Mouse (Mus musculus) ES-E14 (cell line): ENCODE data around the gene Atp6v0a1. TPM values are rescaled to one million over a fixed set of nuclear protein-coding genes. Genes with fewer than 3 reads are reported as not detected.
A peak's percentile ranks its signal among the peaks of the same experiment; 100 is the strongest.

Experiments used
- DNase-seq: peaks from one replicate; pipeline ENCODE4 v3.0.0-alpha.2; 2013; ENCODE audit warnings: low read depth, low spot score
- H3K27ac ChIP-seq: 2 replicates; pipeline ENCODE4 v1.5.1; 2012; ENCODE audit warnings: low read depth, mild to moderate bottlenecking, low read length, moderate library complexity, mixed read lengths; ENCODE audit not compliant: poor library complexity, insufficient read depth, severe bottlenecking
- H3K36me3 ChIP-seq: 2 replicates; pipeline ENCODE4 v1.6.1; 2012; ENCODE audit warnings: mild to moderate bottlenecking, low read length, moderate library complexity, mixed read lengths; ENCODE audit not compliant: control insufficient read depth, poor library complexity, insufficient read depth, severe bottlenecking
- H3K4me1 ChIP-seq, 2 experiments: fragments of 150-350 bp in 1 of 2; sonication (generic) in 1 of 2; 2 replicates each; pipeline ENCODE4 v1.6.1; 2012; ENCODE audit warnings: low read length in 2 of 2, mild to moderate bottlenecking in 1 of 2, mixed read lengths in 1 of 2; ENCODE audit not compliant: control insufficient read depth in 2 of 2, insufficient read depth in 2 of 2, poor library complexity in 1 of 2
- H3K4me3 ChIP-seq, 2 experiments: fragments of 150-350 bp in 1 of 2; sonication (generic) in 1 of 2; 2 replicates each; pipeline ENCODE4 v1.5.1; 2012; ENCODE audit warnings: low read length in 2 of 2, low read depth in 1 of 2, mild to moderate bottlenecking in 1 of 2, mixed read lengths in 1 of 2; ENCODE audit not compliant: insufficient read depth in 1 of 2, poor library complexity in 1 of 2, severe bottlenecking in 1 of 2
- H3K9ac ChIP-seq: 2 replicates; pipeline ENCODE4 v1.6.1; 2012; ENCODE audit warnings: low read depth, mild to moderate bottlenecking, low read length, mixed read lengths; ENCODE audit not compliant: poor library complexity, insufficient read depth, severe bottlenecking
- H3K9me3 ChIP-seq: fragments of 150-350 bp; sonication (generic); 2 replicates; pipeline ENCODE4 v1.6.1; 2012; ENCODE audit warnings: low read depth, mild to moderate bottlenecking, low read length; ENCODE audit not compliant: control insufficient read depth, insufficient read depth
- CHD2 ChIP-seq: IDR thresholded peaks from 2 replicates; pipeline ENCODE4 v1.6.1; 2014; ENCODE audit warnings: mild to moderate bottlenecking, low read depth, low read length, inconsistent platforms
- HCFC1 ChIP-seq: IDR thresholded peaks from 2 replicates; pipeline ENCODE4 v1.6.1; 2012; ENCODE audit warnings: low read length, inconsistent platforms, borderline replicate concordance; ENCODE audit not compliant: insufficient read depth
- MAFK ChIP-seq: IDR thresholded peaks from 2 replicates; pipeline ENCODE4 v1.6.1; 2014; ENCODE audit warnings: mild to moderate bottlenecking, low read depth, low read length, inconsistent platforms; ENCODE audit not compliant: insufficient read depth
- ZC3H11A ChIP-seq: IDR thresholded peaks from 2 replicates; pipeline ENCODE4 v1.6.1; 2012; ENCODE audit warnings: low read depth, mild to moderate bottlenecking, inconsistent platforms, low read length, borderline replicate concordance
- ZNF384 ChIP-seq: IDR thresholded peaks from 2 replicates; pipeline ENCODE4 v1.6.1; 2012; ENCODE audit warnings: low read depth, low read length, inconsistent platforms
- in situ Hi-C, 2 experiments: fragments of 600-800 bp; cut with MboI; formaldehyde crosslinking; loops; one replicate each; pipeline ENCODE4 v1.15.1; 2025; ENCODE audit warnings: low sequenced_read_pairs in 2 of 2, inconsistent platforms in 1 of 2; ENCODE audit not compliant: unreplicated experiment in 2 of 2
- total RNA-seq: library from RNA; depleted of rRNA; stranded (reverse); fragments of 300-350 nt; gene quantifications from 2 replicates; pipeline ENCODE4 v1.2.3, GENCODE M21; 2012

Atp6v0a1 gene
- total RNA-seq, 1 experiment, result 38.1 TPM

GRCm38 (mm10) chr11:101065002-101065401, 55.8 kb downstream of the Atp6v0a1 start:
- no peak overlapping the region for H3K27ac ChIP-seq
- DNase-seq, result no peak

GRCm38 (mm10) chr11:101066549-101067412, 57.5 kb downstream of the Atp6v0a1 start:
- peak; percentile 83 for DNase-seq
- H3K9ac ChIP-seq, result peak overlapping the region; percentile 42; the same call in 1 of the 2 replicates
- H3K4me3 ChIP-seq, result peak overlapping the region; percentile 14 to 45; a peak in 2 of 4 replicates
- H3K27ac ChIP-seq, result no peak overlapping the region
- H3K36me3 ChIP-seq, result peaks cover 2% of the 10 kb centered on the region; the same call in 1 of the 2 replicates
- H3K4me1 ChIP-seq, result peaks cover 5 to 26% of the 10 kb centered on the region in 2 experiments; a peak in 3 of 4 replicates
- TF ChIP-seq ZNF384 (0 out of 2 replicates have a peak, but pooled peaks have one; percentile 28), CHD2 (peak; percentile 97), ZC3H11A (peak; percentile 88), MAFK (no peak)
- in situ Hi-C loops, result loop anchor here in 1 of 2 experiments (10.0 kb wide), 1 partner anchor 82 kb away; no protein-coding TSS in a partner anchor
- no peaks in the 10 kb centered on the region for H3K9me3 ChIP-seq

More at GRCm38 (mm10) chr11:101065002-101065401, 55.8 kb downstream of the Atp6v0a1 start:
- Histone ChIP-seq H3K9ac (no peak overlapping the region), H3K9me3 (no peaks in the 10 kb centered on the region), H3K4me1 (peaks cover 2 to 24% of the 10 kb centered on the region in 2 experiments; a peak in 3 of 4 replicates), H3K36me3 (peaks cover 2% of the 10 kb centered on the region; the same call in 1 of the 2 replicates), H3K4me3 (no peak overlapping the region)
- in situ Hi-C loops, result loop anchor here in 1 of 2 experiments (10.0 kb wide), 1 partner anchor 80 kb away; no protein-coding TSS in a partner anchor
- TF ChIP-seq MAFK, result no peak
- TF ChIP-seq HCFC1, result no peak
- no peak for TF ChIP-seq ZC3H11A
- no peak for TF ChIP-seq ZNF384
- no peak for TF ChIP-seq CHD2

GRCm38 (mm10) chr11:101069391-101070188, 60.3 kb downstream of the Atp6v0a1 start, which contains the start of gene Naglu:
TSS of gene Naglu (plus strand) at chr11:101070012.
- H3K9ac ChIP-seq, result peak within 1 kb of the TSS; percentile 72
- in situ Hi-C loops, result loop anchor here in 1 of 2 experiments (10.0 kb wide), 1 partner anchor 85 kb away; no protein-coding TSS in a partner anchor

GRCm38 (mm10) chr11:101070189-101070527, 60.9 kb downstream of the Atp6v0a1 start:
- in situ Hi-C loops, result no loop called here
- Histone ChIP-seq H3K27ac (no peak overlapping the region), H3K4me3 (peak overlapping the region; percentile 91 to 94), H3K9ac (peak overlapping the region; percentile 72), H3K9me3 (no peaks in the 10 kb centered on the region), H3K36me3 (no peaks in the 10 kb centered on the region), H3K4me1 (peaks cover 2 to 7% of the 10 kb centered on the region in 2 experiments; a peak in 1 of 4 replicates)
- DNase-seq, result no peak
- TF ChIP-seq CHD2 (no peak), ZNF384 (no peak), MAFK (no peak), ZC3H11A (no peak), HCFC1 (no peak)

More at GRCm38 (mm10) chr11:101069391-101070188, 60.3 kb downstream of the Atp6v0a1 start, which contains the start of gene Naglu:
- DNase-seq, result peak; percentile 60
- no peak for TF ChIP-seq ZC3H11A
- no peak for TF ChIP-seq ZNF384
- TF ChIP-seq CHD2, result no peak
- H3K4me3 ChIP-seq, result peak within 1 kb of the TSS; percentile 91 to 94
- H3K36me3 ChIP-seq, result no peaks in the 10 kb centered on the region
- no peak within 1 kb of the TSS for H3K27ac ChIP-seq
- no peaks in the 10 kb centered on the region for H3K9me3 ChIP-seq
- H3K4me1 ChIP-seq, result peaks cover 2 to 7% of the 10 kb centered on the region in 2 experiments; a peak in 2 of 4 replicates
